Mouse (Mus musculus) cerebellum, adult 2 months (tissue): ENCODE measurements at regions not wholly inside any gene's neighbourhood (a gene's known extent, or its start where the extent isn't known, plus 50 kb on each side); places are given as distances from the start of the nearest gene placed in this dataset.

Source experiments
- DNase-seq, 2 experiments: peaks; one replicate each; pipeline ENCODE4 v3.0.0; 2021
- H3K27ac ChIP-seq: fragments of 200-500 bp; 2 replicates; pipeline ENCODE4 v1.5.1; 2012; ENCODE audit warnings: low read length, control low read depth, inconsistent platforms; ENCODE audit not compliant: insufficient read depth
- H3K27me3 ChIP-seq: fragments of 200-500 bp; 2 replicates; pipeline ENCODE4 v1.6.1; 2012; ENCODE audit warnings: inconsistent platforms, mild to moderate bottlenecking, low read length, moderate library complexity; ENCODE audit not compliant: control insufficient read depth, insufficient read depth
- H3K4me1 ChIP-seq: fragments of 200-500 bp; 2 replicates; pipeline ENCODE4 v1.6.1; 2011; ENCODE audit warnings: low read length; ENCODE audit not compliant: control insufficient read depth, insufficient read depth
- H3K4me3 ChIP-seq: fragments of 200-500 bp; replicated peaks from 2 replicates; pipeline ENCODE3; 2011; ENCODE audit warnings: mild to moderate bottlenecking, low read depth, low read length, control low read depth; ENCODE audit not compliant: insufficient read depth
- CTCF ChIP-seq: fragments of 200-500 bp; IDR thresholded peaks from 2 replicates; pipeline ENCODE4 v1.5.1; 2011; ENCODE audit warnings: low read depth, mild to moderate bottlenecking, control low read depth, low read length, moderate library complexity, borderline replicate concordance; ENCODE audit not compliant: insufficient read depth
- POLR2A ChIP-seq: fragments of 200-500 bp; IDR thresholded peaks from 2 replicates; pipeline ENCODE4 v1.6.1; 2011; ENCODE audit warnings: low read length, control low read depth, borderline replicate concordance; ENCODE audit not compliant: insufficient read depth
- WGBS: fragments of 180-500 bp; shearing (Covaris S2); methylation state at CpG from one replicate; pipeline ENCODE4 v1.1.7; 2018; 5-methylcytosine and 5-hydroxymethylcytosine counted together

DNA sequence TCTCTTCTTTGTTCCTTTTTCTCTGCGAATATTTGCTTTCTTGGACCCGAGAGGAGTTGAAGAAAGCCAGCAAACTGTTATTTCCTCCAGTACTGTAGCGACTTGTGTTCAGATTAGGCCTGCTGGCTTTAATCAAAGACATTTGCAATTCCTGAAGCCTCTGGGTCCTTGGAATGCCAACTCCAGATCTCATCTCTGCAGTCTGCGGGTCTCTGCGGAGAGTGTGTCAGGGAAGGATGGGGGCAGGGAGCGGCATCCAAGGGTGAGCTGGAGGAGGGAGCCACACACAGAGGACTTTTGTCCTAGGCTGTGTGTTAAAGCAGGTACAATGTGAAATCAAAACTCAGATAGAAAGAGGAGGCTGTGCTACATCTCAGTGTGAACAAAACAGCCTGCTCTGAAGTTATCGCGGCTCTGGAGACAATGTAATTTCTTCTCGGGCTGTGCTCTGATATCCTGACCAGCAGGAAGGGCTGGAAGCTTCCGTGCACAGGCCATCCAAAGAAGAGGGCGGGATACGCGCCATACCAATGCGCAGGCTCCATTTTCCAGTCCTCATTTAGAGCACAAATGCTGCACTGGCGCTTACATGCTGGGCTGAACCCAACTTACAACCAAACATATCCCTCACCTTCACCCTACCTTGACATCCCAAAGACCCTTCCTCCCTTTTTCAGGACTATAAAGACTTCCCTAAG, 71.1 kb upstream of the Cadm1 start:
- Histone ChIP-seq H3K27ac (peak overlapping the region; percentile 44; the same call in 1 of the 2 replicates), H3K4me1 (peaks cover 8% of the 10 kb centered on the region; the same call in 1 of the 2 replicates), H3K4me3 (no peak overlapping the region), H3K27me3 (no peaks in the 10 kb centered on the region)
- no peak for DNase-seq
- 80% methylated on average over 15 of the region's 15 CpGs for WGBS
- TF ChIP-seq CTCF (no peak), POLR2A (no peak)

DNA sequence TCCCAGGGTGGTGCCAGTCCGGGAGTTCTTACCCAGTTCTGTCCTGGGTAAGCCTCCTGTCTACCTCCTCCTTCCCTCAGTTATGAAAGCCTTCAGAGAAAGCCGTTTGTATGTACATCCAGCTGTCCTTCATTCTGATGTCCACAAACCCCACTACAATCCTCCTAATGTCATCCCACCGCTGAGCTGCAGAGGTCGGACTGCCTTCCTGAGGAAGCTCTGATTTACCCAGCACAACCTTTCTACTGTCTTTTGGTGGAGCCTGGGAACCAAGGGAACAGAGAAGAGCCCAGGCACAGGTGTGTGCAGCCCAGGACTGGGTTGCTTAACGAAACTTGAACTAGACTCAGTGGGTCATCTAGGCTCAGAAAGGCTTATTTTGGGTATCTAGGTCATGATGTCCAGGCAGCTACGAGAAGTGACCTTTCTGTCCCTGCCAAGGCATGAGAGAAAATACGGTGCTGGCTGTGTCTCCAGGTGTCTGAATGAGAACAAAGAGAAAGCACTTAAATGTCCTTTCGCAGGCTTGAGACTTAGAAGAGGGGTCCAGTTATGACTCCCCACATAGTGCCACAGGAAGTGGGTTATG, 70.4 kb upstream of the Cadm1 start:
- WGBS: 31% methylated on average over 8 of the region's 8 CpGs
- no peak overlapping the region for H3K4me3 ChIP-seq

DNA sequence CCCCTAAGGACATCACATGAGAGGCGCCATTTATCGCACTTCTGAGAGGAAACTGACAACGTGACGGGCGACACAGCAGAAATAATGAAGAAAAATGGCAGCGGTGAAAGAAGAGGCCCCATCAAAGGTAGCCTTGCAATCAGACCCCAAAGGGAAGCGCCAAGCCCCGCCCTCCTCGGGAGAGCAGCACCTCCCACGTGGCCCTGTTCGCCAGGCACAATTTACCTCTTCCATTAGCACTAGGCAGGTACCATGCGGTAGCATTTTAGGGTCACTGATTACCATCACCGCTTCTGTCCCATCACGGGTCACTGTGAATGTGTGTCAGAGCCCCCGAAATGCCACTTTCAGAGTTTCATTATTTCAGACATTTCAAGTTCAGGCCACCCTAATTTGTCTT, 69.7 kb upstream of the Cadm1 start:
- TF ChIP-seq POLR2A (no peak), CTCF (no peak)
- no peak for DNase-seq
- Histone ChIP-seq H3K27me3 (no peaks in the 10 kb centered on the region), H3K4me3 (no peak overlapping the region), H3K27ac (no peak overlapping the region), H3K4me1 (peaks cover 8% of the 10 kb centered on the region; the same call in 1 of the 2 replicates)
- 84% methylated on average over 15 of the region's 15 CpGs for WGBS

More for the DNA sequence above, 70.4 kb upstream of the Cadm1 start:
- peak; percentile 65 to 86 for DNase-seq
- peak overlapping the region; percentile 44; the same call in 1 of the 2 replicates for H3K27ac ChIP-seq
- no peaks in the 10 kb centered on the region for H3K27me3 ChIP-seq
- TF ChIP-seq CTCF (no peak), POLR2A (0 out of 2 replicates have a peak, but pooled peaks have one; percentile 18)
- H3K4me1 ChIP-seq: peaks cover 8% of the 10 kb centered on the region; the same call in 1 of the 2 replicates

DNA sequence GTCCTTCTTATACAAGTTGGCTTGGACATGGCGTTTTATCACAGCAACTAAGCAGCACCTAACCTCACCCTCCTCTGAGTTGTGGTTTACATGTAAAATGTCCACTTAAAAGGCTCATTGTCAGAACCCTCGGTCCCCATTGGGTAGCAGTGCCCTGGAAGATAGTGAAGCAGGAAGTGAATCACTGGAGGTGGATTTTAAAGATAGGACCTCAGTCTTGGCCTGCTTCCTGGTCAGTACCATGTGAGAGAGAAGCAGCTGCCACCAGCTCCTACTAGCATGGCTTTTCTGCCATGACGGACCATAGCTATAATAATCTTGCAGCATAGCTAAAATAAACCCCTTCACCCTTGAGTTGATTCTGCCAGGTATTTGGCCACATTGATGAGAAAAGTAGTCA, 68.1 kb upstream of the Cadm1 start:
- DNase-seq: no peak
- Histone ChIP-seq H3K27ac (no peak overlapping the region), H3K27me3 (no peaks in the 10 kb centered on the region), H3K4me1 (peaks cover 8% of the 10 kb centered on the region; the same call in 1 of the 2 replicates), H3K4me3 (no peak overlapping the region)
- no peak for TF ChIP-seq POLR2A
- TF ChIP-seq CTCF: no peak
- 87% methylated on average over 3 of the region's 3 CpGs for WGBS

DNA sequence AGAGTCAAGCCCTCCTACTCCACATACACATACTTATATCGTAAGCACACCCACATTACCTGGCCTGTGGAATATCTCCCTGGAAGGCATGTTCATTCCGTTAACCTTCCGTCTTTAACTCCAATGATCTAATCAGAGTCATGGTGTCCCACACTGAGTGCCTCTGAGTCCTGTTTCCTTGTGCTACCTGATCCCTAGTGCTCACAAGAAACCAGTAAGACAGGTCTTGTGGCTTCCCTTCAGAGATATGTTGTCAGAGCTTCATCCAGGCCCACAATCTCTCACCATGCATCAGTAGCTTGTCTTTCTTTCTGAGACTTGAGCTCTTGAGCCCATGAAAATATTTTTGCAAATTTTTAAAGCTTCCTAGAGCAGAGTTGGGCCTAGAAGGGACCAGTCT, 63.2 kb upstream of the Cadm1 start:
- no peaks in the 10 kb centered on the region for H3K27me3 ChIP-seq
- H3K4me3 ChIP-seq: no peak overlapping the region
- 97% methylated on average over 3 of the region's 3 CpGs for WGBS
- TF ChIP-seq CTCF (no peak), POLR2A (no peak)
- no peak for DNase-seq
- no peak overlapping the region for H3K27ac ChIP-seq
- H3K4me1 ChIP-seq: peaks cover 12% of the 10 kb centered on the region; the same call in 1 of the 2 replicates

DNA sequence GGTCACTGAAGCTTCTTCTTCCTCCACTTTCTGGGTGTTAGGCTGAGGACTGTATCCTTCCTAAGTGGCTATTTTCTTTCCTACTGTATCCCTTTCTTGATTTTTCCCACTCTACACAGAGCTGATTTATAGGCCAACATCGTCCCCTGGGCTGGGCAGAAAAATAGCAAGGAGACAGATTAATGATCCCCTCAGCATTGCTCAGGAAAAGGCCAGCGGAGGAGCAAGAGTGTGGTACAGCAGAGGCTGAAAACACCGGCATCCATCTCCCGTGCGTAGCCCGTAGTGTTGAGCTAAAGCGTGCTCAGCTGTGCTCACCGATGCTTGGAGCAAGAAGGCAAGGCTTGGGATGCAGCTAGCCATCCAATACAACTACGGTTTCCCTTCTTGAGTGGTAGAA, 62.2 kb upstream of the Cadm1 start:
- DNase-seq: no peak
- TF ChIP-seq POLR2A: no peak
- no peak for TF ChIP-seq CTCF
- H3K27me3 ChIP-seq: no peaks in the 10 kb centered on the region
- no peak overlapping the region for H3K27ac ChIP-seq
- H3K4me1 ChIP-seq: peaks cover 17% of the 10 kb centered on the region
- H3K4me3 ChIP-seq: no peak overlapping the region
- WGBS: 95% methylated on average over 9 of the region's 9 CpGs

DNA sequence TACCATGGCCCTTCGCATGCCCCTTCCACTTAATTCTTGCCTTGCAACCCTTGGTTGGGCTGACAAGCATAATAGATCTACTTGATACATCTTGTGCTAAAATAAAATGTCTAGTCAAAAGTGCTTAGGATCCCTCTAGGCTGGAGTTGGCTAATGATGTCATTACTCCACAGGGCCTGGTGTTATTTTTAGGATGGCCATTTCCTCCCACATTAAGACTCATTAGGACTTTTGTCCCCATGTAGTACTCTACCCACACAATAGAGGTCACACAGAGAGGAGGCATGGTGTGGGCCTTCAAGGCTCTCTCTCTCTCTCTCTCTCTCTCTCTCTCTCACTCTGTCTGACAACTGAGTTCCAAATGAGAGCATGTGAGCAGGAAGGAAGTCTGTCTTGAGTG, 60.4 kb upstream of the Cadm1 start:
- Histone ChIP-seq H3K4me3 (no peak overlapping the region), H3K27me3 (no peaks in the 10 kb centered on the region), H3K4me1 (peaks cover 24% of the 10 kb centered on the region), H3K27ac (no peak overlapping the region)
- DNase-seq: no peak
- WGBS: 100% methylated on average over 1 of the region's 1 CpGs
- TF ChIP-seq POLR2A: no peak
- no peak for TF ChIP-seq CTCF

DNA sequence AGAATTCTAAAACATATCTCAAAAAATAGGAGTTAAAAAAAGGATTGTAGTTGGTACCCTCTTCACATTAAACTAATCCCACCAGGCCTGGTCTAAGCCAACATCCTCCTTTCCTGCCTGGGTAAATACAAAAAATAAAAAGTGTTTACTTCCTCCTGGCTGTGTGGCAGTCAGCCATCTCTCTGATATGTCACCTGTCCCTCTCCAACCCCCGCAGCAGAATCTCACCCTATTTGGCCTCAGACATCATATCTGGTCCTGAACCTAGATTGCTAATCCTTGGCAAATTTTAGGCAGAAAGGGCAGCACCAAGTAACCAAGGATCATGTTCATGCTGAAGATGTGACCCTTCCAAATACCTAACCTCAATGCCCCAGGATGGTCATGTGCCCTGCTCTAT, 59.2 kb upstream of the Cadm1 start:
- no peak overlapping the region for H3K27ac ChIP-seq
- H3K27me3 ChIP-seq: no peaks in the 10 kb centered on the region
- WGBS: 14% methylated on average over 1 of the region's 1 CpGs
- no peak for TF ChIP-seq CTCF
- peak; percentile 40 to 76 for DNase-seq
- no peak overlapping the region for H3K4me3 ChIP-seq
- peaks cover 25% of the 10 kb centered on the region for H3K4me1 ChIP-seq
